Mouse (Mus musculus): Measurements from ENCODE around the gene Colq.
A peak's percentile ranks its signal among the peaks of the same experiment; 100 is the strongest.

The Colq gene

DNA sequence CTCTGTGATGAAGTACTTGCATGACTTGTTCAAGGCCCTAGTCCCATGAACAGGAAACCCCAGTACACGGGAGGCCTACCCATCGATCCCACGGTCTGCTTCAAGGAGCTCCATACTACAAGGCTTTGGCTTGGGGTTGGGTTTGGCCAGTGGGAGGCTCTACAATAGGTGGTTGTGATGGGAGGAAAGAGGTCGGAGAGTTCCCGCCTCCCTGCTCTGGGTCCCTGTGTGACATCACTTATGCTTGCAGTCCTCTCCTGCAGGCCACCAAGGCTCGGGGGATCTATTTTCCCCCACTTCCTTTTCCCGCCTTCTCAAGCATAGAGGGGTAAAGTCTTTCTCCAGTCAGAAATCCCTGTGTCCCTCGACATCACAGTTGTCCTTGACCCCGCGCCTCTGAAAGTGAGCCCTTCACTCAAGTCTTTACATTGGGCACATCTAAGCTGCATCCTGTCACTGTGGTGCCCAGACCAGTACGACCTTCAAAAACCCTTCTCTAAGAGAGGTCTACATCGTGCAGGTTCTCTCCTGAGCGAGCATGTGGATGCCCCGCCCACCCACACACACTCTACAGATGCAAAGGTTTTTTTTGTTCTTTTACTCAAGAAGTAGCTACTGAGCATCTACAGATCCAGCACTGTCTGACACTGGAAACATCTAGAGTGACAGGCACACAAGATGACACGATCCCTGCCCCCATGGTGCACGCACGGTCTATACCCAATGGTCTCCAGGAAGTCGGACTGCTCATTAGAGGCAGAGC lies 16.1 kb downstream of the Colq start:
- DNase-seq (ENCODE audit: low read depth, low spot score): peak; percentile 44

GRCm38 (mm10) chr14:31572561-31573175 lies 18.5 kb downstream of the Colq start:
- no peak for DNase-seq (ENCODE audit: low read depth, low spot score)

GRCm38 (mm10) chr14:31571419-31571818 lies 19.7 kb downstream of the Colq start:
- DNase-seq (ENCODE audit: low read depth, low spot score): no peak

DNA sequence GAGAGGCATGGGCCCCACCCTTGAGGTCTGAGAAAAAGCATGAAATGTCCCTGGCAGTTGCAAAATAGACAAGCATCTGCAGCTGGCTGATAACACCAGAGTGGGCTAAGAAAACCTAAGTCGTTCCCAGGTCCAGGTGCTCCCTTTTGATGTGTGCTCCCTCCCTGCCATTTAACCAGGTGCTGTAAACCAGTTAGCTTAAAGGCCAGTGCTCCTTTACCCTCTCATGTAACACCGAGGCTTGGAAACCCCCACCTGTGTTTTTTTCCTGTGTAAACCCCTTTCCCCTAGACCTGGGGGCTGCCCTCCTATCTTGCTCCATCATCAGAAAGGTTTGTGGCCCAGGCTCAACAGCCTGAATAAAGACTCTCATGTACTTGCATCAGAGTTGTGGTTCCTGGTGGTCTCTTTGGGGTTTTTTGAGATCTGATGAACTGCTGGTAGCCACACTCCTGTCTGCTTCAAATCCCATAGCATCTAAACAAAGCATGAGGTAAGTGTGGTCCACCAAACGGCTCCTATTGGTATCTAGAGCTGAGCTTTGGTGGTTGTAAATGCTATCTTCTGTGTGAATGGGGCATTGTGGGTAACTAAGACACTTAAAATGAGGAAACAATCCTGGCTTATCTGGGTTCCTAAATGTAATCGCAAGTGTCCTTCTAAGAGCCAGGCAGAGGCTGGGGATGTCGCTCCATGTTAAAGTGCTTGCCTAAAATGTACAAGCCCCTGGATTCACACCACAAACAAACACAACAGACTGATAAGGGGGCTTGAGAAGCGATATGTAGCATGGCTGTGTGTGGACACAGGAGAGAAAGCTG lies 20.8 kb downstream of the Colq start:
- DNase-seq (ENCODE audit: low read depth, low spot score): peak; percentile 50

DNA sequence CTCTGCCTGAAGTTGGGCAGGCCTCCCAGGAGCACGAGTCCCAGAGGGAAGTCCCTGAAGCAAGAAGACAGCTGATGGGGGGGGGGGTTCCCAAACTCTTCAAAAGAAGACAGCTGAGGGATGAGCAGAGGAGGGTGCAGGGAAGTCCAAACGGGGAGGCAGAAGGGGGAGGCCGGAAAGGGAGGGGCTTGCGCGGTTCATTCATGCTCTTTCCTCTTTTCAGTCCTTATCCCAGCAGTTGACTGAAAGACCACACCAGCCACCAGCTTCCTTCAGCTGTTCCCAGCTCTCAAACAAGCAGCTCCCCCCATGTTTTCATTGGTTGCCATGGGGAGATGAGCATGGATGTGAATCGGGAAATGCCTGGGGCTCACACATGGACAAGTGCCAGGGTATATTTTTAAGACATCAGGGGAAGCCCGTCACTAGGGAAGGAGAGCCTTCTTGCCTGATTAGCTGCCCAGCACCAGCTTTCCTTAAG lies 22.0 kb downstream of the Colq start:
- DNase-seq (ENCODE audit: low read depth, low spot score): peak; percentile 58

GRCm38 (mm10) chr14:31565478-31566212 lies 25.5 kb downstream of the Colq start:
- DNase-seq (ENCODE audit: low read depth, low spot score): no peak

- DNase-seq (ENCODE audit: low read depth, low spot score): no peak
Observed at GRCm38 (mm10) chr14:31564452-31565179, 26.5 kb downstream of the Colq start.

GRCm38 (mm10) chr14:31560886-31561285 lies 30.3 kb downstream of the Colq start:
- no peak for DNase-seq (ENCODE audit: low read depth, low spot score)

DNA sequence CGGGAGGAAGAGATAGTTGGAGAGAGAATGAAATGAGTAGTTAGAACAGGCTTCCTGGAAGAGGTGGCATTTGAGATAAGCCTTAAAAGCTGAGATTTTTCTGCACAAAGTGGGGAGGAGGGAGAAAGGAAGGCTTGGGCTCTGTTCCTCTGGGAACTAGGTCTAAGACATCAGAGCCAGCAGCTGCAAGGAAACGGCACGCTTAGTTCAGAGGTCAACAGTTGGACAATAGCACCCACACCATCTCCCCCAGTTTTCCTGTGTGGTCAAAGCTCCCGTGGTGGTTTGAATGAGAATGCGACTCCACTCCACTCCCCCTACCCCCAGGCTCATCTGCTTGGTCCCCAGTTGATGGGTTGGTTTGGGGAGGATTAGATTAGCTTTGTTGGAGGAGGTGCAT lies 31.9 kb downstream of the Colq start:
- no peak for DNase-seq (ENCODE audit: low read depth, low spot score)

DNA sequence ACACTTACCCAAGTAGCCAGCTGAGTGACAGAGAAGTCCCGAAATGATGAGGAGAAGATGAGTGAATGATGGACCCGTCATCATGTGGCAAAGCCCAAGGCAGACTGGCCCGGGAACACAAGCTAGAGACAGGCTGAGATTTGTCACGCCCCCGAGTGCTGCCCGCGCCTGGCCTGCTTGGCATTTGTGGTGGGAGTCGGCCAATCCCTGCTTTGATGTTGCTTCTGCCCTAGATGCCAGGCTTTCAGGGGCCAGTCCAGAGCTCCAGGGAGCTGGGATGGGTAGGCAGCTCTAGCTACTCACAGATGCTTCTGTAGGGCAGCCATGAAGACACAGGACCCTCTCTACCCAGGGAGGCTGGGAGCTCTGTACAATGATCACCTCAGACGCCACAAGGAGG lies 33.4 kb downstream of the Colq start:
- DNase-seq (ENCODE audit: low read depth, low spot score): peak; percentile 39

- no peak for DNase-seq (ENCODE audit: low read depth, low spot score)
Observed at GRCm38 (mm10) chr14:31557273-31557672, 33.9 kb downstream of the Colq start.

GRCm38 (mm10) chr14:31556526-31557260 lies 34.5 kb downstream of the Colq start:
- DNase-seq (ENCODE audit: low read depth, low spot score): peak; percentile 57

- DNase-seq (ENCODE audit: low read depth, low spot score): peak; percentile 67
Observed at GRCm38 (mm10) chr14:31555963-31556434, 35.1 kb downstream of the Colq start.

GRCm38 (mm10) chr14:31555021-31555420 lies 36.1 kb downstream of the Colq start:
- peak; percentile 59 for DNase-seq (ENCODE audit: low read depth, low spot score)

GRCm38 (mm10) chr14:31543885-31544442 lies 47.2 kb downstream of the Colq start:
- DNase-seq (ENCODE audit: low read depth, low spot score): no peak

GRCm38 (mm10) chr14:31537298-31537697 lies 53.8 kb downstream of the Colq start:
- DNase-seq (ENCODE audit: low read depth, low spot score): no peak

DNA sequence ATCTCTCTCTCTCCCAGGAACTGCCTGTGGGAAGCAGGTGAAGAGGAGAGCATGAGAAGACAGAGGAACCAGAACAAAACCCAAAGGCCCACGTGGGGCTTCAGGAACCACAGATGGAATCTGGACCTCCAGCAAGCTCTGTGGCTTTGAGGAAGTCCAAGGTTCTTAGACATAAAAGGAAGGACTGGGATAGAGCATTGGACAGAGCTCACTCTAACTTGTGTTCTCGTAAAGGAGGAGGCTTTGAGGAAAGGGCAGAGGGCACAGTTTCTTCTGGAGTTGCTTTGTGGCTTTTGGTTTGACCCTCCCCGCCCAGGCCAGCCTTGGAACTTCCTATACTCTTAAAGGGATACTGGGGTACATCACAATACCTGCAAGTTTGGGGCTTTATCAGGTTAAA lies 58.5 kb downstream of the Colq start:
- no peak for DNase-seq (ENCODE audit: low read depth, low spot score)

DNA sequence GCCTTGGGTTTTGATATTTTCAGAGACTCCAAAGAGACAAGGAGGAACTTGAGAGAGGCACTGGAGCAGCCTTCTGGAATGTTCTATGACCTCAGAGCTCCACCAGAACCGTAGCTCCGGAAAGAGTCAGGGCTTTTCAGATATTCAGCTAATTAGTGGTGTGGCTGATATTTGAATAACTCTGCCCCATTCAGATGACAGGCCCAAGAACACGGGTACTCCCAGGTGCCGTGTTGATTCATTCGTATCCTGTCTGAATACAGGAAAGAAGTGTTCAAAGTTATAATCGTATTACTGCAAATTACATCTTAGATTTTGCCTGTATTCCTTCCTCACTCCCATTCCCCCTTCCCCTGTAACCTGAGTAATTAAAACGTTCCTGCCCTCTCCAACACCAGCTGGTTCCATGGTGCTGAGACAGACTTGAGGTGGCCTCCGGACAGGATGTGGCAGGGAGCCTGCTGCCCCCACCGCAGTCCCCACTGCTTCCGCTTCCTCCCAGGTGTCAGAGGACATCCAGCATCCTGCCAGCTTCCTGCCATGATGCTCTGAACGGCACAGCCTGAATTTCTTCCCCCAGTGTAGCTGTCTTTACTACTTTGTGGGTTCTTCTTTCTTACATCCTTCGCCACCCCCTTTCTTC lies 59.5 kb downstream of the Colq start:
- peak; percentile 84 for DNase-seq (ENCODE audit: low read depth, low spot score)

- no peak for DNase-seq (ENCODE audit: low read depth, low spot score)
Observed at GRCm38 (mm10) chr14:31530847-31531246, 60.3 kb downstream of the Colq start.
